Mouse (Mus musculus): Measurements from ENCODE around the gene Glb1l2. TPM values are rescaled to one million over a fixed set of nuclear protein-coding genes. Genes with fewer than 3 reads are reported as not detected.

The Glb1l2 gene
- total RNA-seq (2022) = 1 to 10 TPM in 1 of 4 experiments, under 1 TPM in 3; 0.19 to 1.2 (median 0.36) TPM

DNA sequence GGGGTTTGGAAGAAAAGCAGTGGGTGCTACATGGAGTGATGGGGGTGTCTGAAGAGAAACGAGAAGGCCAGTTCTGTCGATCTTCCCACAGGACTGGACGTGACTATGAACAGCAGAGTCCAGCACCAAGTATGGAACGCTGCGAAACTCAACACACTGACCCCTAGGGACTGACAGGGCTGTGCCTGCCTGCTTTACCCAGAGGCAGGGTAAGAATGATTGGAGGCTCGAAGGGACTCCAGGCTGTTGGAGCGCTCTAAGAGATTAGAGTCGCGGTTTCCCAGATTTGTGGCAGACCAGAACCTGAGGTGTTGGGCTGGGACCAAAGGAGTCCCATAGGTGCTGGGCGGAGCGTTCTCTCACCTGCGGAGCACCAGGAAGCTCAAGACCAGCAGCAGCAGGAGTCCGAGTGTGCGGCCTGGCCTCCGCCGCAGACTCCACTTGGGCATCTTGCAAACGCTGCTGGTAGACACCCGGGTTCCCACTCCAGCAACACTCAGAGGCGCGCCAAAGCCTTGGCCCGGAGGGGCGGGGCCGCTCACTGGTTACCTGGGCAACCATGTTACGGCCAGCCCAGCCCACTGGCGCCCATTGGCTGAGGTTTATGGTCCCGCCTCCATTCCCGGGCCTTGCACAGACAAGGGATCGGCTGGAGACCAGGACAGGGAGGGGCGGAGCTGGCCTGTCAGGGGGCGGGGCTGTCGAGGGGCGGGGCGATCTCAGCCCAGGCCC is at the start of gene Glb1l2:
TSS of gene Glb1l2 (minus strand) at position 534 of the 732 bp plus-strand sequence.
- DNase-seq (ENCODE audit: low spot score) = peak; percentile 76

DNA sequence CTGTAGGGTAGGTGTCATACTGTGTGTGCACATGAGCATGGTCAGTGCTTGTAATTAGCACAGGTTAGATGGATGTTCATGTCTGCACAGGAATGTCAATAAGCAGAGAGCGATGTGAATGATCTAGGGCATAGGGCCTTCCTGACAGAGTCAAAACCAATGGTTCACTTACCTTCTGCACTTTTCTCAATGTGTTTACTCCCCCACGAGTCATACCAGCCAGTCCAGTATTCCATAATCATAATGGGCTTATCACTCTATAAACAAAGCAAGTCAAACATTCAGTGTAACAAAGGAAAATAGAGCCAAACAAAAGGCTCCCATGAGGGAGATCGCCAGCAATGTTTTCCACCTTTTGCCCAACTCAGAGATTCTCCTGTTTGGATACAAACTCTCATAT is 24.8 kb upstream of the Glb1l2 start:
- DNase-seq (ENCODE audit: low spot score) = no peak

- DNase-seq (ENCODE audit: low spot score) = no peak
Observed at GRCm38 (mm10) chr9:26819942-26820341, 13.7 kb upstream of the Glb1l2 start.

DNA sequence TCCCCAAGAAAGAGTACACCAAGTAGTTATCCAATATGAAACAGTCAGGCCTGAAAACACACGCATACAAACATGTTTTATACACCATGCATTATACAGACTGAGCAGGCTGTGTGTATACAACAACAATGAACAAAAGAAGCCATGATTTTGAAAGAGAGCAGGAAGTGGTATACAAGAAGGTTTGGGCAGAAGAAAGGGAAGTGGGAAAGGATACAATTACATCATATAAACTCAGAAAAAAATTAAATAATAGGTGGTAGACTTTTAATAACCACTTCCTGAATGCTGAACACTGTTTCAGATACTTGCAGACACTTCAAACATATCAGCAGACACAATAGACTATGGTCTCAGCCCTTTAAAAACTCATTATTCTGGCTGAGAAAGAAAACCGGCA is 2.5 kb upstream of the Glb1l2 start:
- no peak for DNase-seq (ENCODE audit: low spot score)

- DNase-seq (ENCODE audit: low spot score) = no peak
Observed at GRCm38 (mm10) chr9:26804321-26804720, 1.9 kb downstream of the Glb1l2 start.

- no peak for DNase-seq (ENCODE audit: low spot score)
Observed at GRCm38 (mm10) chr9:26800357-26800756, 5.9 kb downstream of the Glb1l2 start.

GRCm38 (mm10) chr9:26798731-26799130 is 7.5 kb downstream of the Glb1l2 start:
- no peak for DNase-seq (ENCODE audit: low spot score)

- no peak for DNase-seq (ENCODE audit: low spot score)
Observed at GRCm38 (mm10) chr9:26798205-26798604, 8.1 kb downstream of the Glb1l2 start.

- no peak for DNase-seq (ENCODE audit: low spot score)
Observed at GRCm38 (mm10) chr9:26792829-26793228, 13.4 kb downstream of the Glb1l2 start.

DNA sequence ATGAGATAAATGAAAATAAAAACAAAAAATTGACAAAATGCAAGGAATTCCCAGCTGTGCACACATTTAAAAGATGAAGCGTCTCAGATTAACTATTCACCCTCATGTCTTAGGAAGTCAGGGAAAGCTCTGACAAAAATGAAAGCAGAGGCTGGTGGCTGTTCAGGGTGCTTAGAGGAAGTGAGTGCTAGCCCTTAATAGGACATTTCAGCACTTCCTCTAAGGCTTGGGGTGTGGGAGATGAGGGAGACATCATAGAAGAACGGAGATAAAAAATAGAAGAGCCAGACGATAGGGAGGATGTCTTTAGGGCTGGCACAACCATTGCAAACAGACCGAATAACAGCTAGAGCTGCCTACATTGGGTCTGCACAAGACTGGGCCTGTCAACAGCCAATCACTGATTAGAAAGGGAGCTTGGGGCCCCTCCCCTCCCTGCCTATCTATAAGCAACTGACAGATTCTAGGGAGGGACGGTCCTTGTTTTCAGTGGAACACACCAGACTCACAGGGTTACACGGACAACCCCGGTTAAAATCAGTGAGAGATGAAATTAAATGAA is 22.8 kb downstream of the Glb1l2 start:
- DNase-seq (ENCODE audit: low spot score) = no peak

DNA sequence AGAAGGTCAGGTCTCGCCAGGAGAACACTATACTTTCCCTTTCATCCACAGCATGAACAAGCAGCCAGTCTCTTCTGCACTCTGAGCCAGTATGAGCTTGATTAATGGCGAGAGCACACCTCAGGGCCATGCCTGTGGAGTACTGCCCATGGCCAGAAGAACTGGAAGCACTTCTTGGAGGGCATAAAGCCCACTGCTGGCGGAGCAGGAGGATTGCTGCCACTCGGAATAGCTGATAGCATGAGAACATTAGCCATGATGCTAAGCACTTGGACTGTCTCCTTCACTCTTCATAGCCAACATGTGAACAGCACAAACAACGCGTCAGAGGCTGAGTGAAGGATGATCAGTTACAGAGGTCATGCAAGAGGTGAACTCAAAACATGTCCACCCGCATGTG is 27.8 kb downstream of the Glb1l2 start:
- no peak for DNase-seq (ENCODE audit: low spot score)

DNA sequence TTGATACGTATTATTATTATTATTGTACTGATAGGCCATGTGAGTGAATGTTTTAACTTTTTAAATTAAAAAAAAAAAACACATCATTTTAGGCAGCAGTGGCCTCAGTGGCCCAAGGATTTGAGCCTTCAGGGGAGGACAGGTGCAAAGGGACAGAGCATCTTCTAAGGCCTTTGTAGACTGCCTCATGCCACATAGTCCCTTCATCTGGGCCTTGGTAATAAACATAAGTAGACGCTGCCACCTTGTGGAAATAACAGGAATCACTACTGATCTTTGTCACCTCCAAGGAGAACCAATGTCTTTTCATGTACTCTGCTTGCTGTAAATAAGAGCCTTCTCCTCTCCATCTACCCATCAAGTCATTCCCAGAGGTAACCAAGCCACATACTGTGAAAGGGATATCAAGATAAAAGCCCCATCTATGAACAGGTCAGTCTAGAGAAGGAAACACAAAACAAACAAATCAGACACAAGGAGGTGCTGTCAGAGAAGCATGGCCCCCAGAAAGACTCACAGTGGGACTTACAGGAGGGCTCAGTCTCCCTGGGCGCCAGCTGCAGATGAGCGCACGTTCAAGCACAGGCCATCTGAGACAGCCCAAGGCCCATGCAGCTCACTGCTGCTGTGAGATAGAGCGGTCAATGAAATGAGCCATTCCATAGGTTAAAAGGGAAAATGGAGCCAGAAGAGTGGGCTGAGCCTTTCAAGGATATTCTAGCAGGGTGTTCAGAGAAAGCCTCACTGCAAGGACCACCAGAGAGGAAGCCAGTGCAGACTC is 30.0 kb downstream of the Glb1l2 start:
- DNase-seq (ENCODE audit: low spot score) = peak; percentile 47

- no peak for DNase-seq (ENCODE audit: low spot score)
Observed at GRCm38 (mm10) chr9:26775700-26776099, 30.6 kb downstream of the Glb1l2 start.

DNA sequence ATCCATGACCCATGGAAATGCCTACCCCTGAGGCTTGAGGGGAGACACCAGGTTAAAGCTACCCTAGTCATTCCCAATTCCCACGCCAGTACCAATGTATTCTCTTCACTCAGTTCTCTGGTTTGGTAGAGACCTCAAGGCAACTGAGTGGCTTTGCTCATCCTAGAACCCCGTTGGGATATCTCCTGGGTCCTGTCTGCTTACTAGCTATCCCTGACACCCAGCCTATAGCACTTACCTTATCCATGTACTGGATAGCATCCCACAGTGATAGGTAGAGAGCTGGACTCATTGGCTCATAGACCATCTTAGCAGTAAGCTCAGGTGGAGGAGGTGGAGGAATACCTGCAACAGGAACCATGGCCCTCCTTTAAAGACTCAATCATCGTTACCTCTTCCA is 38.1 kb downstream of the Glb1l2 start:
- no peak for DNase-seq (ENCODE audit: low spot score)

GRCm38 (mm10) chr9:26762477-26762876 is 43.8 kb downstream of the Glb1l2 start:
- DNase-seq (ENCODE audit: low spot score) = no peak

- DNase-seq (ENCODE audit: low spot score) = no peak
Observed at GRCm38 (mm10) chr9:26760576-26760975, 45.7 kb downstream of the Glb1l2 start.

GRCm38 (mm10) chr9:26760081-26760480 is 46.2 kb downstream of the Glb1l2 start:
- DNase-seq (ENCODE audit: low spot score) = peak; percentile 2

DNA sequence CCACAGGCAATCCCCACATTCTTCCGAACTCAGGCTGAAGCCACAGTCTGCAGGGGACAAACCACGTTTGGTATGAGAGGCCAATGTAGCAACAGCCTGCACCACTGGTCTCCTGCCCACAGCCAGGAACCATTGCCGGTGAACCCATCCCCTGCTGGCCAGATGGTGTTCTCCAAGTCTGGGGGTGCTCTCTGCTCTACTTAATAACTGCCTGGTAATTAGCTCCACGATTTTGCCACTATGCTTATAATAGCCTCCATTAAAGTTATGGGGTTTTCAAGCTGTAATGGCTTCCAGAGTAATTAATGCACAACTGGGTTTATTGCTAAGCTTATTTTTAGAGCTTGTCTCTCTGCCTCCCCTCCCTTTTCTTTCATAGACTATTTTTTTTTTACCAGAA is 57.4 kb downstream of the Glb1l2 start:
- no peak for DNase-seq (ENCODE audit: low spot score)

GRCm38 (mm10) chr9:26747121-26747520 is 59.1 kb downstream of the Glb1l2 start:
- DNase-seq (ENCODE audit: low spot score) = no peak

DNA sequence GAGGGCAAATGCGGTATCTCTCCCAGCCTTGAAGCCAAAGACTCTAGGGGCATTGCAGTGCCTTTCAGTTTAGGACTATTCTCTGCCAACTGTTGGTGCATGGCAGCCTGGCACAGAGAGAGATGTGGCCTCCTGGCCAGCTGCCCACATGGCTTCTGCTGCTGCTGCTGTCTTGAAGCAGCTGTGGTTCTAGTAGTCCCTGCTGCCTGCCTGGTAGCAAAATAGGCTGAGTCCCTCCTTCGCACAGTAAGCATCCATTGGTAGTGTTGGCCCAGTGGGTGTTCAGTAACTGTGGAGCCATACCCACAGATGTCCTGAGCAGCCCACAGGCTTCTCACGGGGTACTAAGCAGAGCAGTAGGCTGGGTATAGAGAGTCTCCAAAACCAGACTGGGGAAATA is 63.5 kb downstream of the Glb1l2 start:
- peak; percentile 14 for DNase-seq (ENCODE audit: low spot score)

DNA sequence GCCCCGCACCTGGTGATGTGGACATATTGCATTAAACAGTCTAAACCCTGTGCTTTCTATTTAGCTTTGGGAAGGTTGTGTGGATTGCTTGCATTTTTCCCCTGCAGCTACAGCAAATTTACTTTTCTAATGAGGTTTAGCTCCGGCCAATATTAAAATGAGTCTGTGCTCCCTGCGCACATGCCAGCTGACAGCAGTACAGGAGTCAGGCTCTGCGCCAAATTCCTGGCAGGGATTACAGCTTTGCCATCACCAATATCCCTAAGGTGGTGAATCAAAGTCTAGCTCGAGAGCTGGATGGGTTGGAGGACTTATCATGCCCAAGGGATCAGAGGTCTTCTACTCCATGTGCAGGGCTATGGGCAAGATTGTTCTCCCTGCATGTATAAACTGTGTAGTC is 69.2 kb downstream of the Glb1l2 start:
- DNase-seq (ENCODE audit: low spot score) = no peak

DNA sequence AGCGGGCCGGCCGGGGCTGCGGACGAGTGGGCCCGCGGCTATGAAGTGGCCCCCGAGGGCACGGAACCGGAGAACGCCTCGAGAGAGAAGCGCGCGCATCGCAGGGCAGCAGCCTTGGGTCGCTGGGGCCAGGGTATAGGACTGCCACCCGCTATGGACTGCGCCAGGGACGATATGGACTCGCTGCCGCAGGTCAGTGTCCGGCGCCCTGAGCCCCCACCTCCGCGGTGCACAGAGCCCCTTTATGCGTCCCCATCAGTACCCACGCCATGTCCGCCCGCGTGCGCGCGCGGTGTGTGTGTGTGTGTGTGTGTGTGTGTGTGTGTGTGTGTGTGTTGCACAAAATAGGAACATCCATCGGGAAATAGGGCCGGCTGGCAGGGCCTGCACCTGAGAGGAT is 72.3 kb downstream of the Glb1l2 start:
- no peak for DNase-seq (ENCODE audit: low spot score)
